Mouse (Mus musculus) embryonic fibroblast, embryonic 13.5 days (primary cell): ENCODE data around the gene Fbxw8.

Experiments
- CTCF ChIP-seq: IDR thresholded peaks from 2 replicates; pipeline ENCODE4 v1.5.1; 2011; ENCODE audit warnings: mild to moderate bottlenecking, control low read depth, low read length, moderate library complexity, borderline replicate concordance; ENCODE audit not compliant: insufficient read depth
- POLR2A ChIP-seq: IDR thresholded peaks from 2 replicates; pipeline ENCODE4 v1.6.1; 2011; ENCODE audit warnings: low read depth, mild to moderate bottlenecking, control low read depth, low read length, moderate library complexity

DNA sequence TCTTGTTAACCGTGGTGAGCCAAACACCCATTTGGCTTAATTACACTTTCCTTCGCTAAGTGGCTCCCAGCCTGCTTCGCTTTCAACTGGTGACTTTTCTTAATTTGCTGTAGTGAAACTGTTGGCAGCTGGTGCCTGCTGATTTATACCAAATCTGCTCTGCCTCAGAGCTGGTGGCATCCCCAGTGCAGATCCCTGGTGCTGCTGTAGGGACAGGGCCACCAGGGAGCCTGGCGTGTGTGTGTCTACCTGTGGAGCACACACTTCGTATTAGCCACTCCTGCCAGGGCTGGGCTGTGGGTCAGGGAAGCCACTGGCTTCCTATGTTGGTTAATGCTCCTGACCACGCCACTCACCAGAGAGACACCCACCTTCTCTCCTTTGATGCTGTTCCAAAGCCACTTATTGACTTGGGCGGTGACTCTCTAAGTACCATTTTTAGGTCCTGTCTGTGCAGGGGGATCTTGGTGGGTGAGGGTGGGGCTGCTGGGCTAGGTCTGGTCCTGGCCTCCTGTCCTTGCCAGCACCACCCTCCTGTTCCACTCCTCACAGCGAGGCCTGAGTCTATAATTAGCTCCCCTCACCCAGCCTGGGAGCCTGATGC, 97.7 kb downstream of the Fbxw8 start:
- TF ChIP-seq CTCF = no peak
- no peak for TF ChIP-seq POLR2A
